Mouse (Mus musculus) right cerebral cortex, postnatal 25 days (tissue): ENCODE measurements around the gene Zfp110.
"Not testable (repeated sequence)": the region's sequence is repeated elsewhere in the genome, so short reads cannot be mapped to it uniquely, and the experiment has no call there.

ENCODE experiments used
- DNase-seq: peaks from one replicate; pipeline ENCODE4 v3.0.0; 2022

Gene Zfp110

DNA sequence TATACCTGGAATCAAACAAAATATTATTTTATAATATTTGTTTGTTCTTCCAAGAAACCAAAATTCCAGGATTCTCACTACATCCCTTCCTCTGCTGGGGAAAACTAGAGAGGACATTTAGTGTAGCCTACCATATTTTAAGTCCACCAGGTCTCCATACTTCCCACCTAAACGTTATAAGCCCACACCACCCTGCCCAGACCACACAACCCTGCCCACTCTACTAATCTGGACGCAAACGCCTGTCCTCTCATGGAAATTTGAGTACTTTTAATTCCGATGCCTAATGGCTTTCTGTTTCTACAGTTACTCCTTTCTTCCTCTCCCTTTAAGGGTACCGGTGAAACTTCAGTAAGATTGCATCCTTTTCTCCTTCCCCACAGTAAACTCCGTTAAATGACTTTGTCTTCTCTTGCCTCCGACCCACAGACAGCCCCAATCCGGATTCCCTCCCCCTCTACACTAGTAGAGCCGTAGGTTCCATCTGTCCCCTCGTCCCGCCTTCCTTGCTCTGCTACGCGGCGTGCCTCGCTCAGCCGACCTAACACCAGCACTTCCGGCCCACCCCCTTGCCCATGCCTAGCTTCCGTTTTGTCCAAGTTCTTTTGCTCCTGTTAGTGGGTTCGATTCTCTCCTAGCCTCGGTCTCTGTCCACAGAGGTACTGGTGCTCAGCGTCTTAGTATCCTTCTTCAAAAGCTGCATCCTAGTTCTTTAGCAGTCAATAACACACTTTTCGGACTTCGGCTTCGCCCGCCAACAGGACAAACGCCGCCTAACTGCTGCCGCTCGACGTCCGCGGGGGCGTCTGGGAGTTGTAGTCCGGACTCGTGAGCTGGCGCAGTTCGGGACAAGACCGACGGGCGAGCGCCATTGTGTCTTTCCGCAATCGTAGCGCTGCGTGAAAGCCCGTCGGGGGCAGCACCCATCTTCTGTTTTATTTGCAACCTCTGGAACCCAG, at the start of gene Zfp110:
TSS of gene Zfp110 (plus strand) at position 600 of the 959 bp plus-strand sequence.
- DNase-seq: peak; percentile 85

DNA sequence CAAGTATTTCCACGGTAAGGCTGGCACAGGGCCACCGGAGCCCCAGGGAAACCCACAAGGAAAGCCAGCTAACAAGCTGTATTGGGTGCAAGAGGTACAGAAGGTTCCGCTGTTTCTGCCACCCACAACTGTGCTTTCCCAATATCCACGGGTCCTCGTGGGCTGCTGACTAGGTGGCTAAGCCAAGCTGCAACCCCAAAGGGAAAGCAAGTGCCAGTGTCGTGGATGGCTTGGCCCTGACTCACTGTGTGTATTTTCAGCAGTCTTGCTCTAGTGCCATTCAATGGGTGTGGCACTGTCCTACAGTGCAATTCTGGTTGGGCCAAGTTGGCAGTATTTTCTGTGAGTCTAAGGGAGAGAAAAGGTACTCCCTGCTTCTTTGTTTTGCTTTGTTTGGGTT, 47.2 kb upstream of the Zfp110 start:
- no peak for DNase-seq

DNA sequence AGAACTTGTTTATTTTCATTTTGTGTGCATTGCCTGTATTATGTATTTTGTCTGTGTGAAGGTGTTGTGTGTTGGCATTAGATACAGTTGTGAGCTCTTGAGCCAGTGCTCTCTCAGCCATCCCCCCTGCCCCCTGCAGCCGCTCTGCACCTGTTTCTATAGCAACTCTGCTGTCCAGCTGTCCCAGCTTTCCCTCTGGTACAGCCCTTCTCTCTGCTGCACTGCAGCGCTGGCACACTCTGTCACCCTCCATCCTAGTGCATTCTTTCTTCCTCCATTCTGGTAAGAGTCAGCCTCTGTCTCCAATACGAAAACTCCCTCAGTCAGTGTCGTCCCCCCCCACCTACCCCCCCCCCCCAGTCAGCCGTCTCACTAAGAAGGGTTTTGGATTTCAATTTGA, 46.5 kb upstream of the Zfp110 start:
- no peak for DNase-seq

DNA sequence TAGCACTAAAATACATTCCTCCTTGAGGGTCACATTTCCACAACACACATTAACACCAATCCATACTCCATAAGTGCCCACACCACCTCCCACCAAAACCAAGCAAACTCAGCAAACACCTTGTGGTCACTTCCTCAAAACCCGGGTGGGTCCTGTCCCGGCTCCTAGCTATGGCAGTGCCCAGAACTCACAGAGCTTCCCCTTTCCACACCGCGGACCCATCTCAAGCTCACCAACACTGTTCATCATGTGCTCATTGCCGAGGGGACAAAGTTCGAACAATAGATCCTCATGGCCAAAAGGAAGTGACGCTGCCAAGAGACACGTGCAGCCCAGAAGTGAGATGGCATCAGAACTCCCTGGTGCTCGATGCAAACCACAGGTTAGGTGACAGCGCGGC, 41.9 kb upstream of the Zfp110 start:
- not testable (repeated sequence) for DNase-seq

DNA sequence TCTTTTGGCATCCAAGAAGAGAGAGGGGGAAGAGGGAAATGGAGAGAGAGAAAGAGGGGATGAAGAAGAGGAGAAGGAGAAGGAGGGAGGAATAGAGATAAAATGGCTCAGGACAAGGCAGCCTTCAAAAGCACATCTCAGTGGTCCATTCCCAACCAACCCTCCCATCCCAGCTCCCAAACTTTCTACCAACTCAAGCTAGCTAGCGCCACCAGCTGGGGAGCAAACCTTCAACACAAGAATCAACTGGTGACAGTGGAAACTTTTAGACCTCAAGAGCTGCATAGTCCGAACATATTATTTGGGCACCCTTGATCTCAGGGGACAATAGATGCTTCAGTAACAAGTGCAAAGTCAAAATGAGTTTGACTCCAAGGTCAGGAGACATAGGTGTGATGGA, 36.6 kb upstream of the Zfp110 start:
- no peak for DNase-seq

DNA sequence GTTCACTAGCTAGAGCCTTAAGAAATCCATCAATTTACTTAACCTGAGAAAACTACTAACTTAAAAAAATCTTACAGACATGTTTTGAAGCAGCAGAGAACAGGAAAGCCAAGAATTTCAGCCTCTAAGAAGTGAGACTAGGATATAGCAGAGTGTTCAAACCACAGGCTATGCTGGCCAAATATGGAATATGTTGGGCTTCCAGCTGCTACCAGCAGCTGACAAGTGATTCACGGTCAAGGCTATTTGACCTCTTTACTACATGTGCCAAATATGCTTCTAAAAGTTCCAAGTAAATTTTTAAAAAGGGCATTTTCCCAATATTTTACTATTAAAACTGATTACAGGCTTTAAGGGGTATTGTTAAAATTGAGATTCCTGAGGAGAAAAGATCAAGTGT, 35.0 kb upstream of the Zfp110 start:
- no peak for DNase-seq

DNA sequence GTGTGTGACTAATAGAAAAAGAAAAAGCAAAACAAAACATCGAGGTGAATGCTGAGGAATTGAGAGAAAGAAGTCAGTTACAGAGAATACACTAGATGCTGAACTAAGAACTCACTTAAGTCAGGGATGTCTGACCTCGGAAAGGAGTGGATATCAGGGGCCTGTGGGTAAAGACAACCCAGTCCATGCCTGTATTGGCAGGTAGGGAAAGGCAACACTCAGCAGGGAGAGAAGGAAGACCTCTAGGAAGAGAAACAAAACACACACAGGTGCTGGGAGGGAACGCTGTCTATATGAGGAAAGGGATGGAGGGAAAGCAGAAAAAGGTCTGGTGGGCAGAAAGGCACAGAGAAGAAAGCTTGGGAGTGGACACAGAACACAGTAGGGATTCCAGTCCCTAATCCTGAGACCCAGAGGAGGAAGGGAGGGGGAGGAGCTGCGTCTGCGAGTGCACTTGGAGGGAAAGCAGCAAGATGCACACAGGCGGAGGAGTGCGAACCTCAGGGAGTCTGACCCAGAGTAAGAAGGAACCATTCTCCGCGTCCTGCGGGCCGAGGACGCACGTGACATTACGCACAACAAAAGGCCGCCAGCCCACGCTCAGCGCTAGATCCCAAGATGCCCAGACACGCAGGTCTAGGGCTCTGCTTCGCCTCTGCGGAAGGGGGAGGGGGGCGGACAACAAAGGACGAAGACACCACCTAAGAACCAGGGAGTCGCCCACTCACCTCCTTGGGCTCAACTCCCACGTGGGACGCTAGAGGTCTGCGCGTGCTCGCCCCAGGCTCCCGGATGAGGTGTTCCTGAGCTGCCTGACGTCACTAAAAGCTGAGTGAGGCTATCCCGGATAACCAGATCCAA, 31.5 kb upstream of the Zfp110 start, which contains the start of gene Zscan18:
TSS of gene Zscan18 (minus strand) at position 770 of the 861 bp plus-strand sequence.
- DNase-seq: peak; percentile 86

DNA sequence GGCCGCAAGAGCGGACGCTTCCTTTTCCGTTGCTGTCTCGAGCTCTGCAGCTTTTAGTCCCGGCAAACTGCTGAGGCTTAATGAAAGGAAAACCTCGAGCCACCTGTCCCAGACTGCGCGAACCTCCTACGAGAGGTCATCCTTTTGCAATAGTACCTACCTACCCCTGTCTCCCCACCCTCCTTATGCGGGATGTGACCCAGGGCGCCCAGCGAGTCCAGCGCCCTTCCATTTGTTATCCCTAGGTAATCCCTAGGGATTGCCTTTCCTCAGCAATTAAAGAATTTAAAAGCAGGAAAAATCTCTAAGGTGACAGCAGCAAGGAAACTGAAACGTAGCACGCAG, 30.9 kb upstream of the Zfp110 start:
- no peak for DNase-seq

DNA sequence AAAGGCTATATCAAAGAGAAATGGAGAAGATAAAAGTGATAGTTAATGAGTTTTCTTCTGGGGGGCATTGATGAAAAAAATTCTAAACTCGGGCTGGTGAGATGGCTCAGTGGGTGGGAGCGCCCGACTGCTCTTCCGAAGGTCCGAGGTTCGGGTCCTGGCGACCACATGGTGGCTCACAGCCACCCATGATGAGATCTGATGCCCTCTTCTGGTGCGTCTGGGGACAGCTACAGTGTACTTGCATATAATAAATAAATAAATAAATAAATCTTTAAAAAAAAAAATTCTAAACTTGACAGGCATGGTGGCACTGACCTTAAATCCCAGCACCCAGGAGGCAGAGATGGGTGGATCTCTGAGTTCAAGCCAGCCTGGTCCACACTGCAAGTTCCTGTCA, 19.0 kb upstream of the Zfp110 start:
- DNase-seq: no peak

DNA sequence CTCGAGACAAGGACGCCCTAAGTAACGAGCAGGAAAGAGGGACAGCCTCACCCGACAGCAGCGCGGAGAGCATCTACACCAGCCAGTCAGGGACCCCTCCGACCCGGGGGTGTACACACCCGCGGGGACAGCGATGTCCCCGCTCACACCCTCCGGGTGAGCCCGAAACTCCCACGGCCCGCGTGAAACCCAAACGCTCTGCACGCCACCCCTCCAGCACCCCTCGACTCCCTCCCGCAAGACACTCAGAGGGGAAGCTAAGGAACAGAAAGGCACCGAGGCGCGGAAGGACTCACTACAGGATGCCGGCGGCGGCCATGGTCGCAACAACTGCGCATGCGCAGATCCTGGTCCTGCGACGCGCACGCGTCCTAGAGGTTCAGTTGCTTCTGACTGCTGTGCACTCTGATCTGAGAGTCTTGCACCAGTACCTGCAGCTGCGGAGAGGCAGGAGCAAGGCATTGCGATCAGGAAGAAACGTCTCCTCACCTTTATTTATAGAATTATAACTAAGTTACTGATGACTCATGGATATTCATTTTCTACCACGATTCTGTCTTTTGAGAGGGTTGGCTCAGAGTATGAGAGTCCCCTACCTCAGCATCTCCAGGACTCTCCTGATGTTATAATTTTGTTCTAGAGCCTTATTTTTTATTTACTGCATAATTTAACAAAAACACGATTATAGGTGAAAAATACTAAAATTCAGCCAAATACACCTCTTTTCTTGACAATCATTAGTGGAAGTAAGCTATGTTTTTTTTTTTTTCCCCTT, 15.9 kb upstream of the Zfp110 start, which contains the start of gene Zfp329:
TSS of gene Zfp329 (minus strand) at position 338 of the 775 bp plus-strand sequence.
- peak; percentile 95 for DNase-seq

DNA sequence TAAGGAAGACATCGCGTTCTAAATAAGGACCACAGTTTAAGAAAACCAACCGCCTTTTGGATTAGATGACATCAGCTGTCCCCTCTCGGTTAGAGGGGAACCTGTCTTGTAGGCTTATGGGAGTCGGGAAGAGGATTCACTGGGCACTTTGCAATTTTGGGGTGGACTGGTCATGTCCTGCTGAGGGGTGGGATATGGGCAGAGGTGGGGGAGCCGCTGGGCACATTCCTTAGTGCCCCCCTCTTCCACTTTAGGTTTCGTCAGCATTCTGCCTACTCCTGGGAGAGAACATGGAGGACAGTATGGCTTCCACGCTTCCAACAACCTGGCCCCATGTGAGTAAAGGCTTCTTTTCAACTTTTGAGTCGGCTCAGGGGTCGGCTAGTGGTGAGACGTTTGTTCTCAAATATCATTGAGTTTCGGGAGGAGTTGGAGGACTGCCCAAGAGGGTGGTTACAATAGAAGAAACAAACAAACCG, 671 bp downstream of the Zfp110 start:
- DNase-seq: no peak

DNA sequence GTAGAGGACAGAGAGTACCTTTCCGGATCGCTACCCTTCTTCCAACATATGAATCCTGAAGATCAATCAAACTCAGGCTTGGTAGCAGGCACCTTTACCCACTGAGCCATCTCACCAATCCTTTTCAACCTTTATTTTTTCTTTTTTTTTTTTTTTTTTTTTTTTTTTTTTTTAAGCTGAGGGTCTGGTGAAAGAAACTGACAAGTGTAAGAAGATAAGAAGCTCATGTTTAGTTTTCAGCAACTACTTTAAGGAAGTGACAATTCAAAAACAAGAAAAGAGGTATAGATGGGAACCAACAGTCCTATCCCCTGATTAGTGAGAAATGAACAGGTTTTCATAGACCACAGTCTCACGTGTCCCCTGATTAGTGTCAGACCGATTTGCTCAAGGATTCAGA, 1.2 kb downstream of the Zfp110 start:
- DNase-seq: no peak

DNA sequence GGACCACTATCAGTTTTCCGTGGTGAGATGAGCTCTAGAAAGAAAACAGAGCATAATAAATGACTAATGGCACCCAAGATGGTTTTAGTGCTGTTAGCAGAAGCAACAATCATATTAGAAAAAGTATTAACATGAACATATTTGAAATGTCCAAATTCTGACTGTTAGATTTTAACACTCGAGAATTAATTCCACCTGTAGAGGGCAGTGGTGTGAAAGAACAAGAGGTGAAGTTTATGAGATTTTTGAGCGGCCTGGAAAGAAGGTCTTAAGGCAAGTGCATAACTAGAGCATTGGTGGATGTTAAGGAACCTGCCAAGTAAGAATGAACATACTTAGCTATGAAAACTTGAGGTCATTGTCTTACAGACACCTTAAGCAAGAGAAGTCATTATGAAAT, 39.7 kb downstream of the Zfp110 start:
- no peak for DNase-seq

DNA sequence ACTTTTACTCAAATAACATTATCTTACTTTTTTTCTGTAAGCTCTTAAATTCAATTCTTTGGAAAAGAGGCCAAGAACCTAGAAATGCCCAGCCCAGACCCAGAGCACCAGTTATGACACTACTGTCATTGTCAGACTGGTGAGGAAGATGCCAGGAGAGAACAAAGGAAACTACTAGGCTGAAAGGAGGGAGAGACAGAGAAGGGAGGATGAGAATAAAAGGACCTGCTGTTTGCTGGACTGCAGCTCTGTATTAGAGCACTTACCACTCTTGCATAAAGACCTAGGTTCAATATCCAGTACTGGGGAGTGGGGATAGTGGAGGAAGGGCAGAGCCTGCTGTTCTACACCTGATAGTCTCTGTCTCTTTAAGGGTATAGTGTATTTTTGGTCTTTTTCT, 45.5 kb downstream of the Zfp110 start:
- no peak for DNase-seq

DNA sequence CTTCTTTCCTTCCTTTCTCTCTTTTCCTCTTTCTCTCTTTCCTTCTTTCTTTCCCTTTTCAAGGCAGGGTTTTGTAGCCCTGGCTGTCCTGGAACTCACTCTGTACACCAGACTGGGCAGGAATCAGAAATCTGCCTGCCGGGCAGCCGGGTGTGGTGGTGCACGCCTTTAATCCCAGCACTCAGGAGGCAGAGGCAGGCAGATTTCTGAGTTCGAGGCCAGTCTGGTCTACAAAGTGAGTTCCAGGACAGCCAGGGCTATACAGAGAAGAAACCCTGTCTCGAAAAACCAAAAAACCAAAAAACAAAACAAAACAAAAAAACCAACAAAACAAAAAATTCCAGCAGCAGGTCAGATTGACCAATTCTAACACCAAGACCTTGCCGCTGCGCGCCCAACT, 45.9 kb downstream of the Zfp110 start:
- DNase-seq: not testable (repeated sequence)

DNA sequence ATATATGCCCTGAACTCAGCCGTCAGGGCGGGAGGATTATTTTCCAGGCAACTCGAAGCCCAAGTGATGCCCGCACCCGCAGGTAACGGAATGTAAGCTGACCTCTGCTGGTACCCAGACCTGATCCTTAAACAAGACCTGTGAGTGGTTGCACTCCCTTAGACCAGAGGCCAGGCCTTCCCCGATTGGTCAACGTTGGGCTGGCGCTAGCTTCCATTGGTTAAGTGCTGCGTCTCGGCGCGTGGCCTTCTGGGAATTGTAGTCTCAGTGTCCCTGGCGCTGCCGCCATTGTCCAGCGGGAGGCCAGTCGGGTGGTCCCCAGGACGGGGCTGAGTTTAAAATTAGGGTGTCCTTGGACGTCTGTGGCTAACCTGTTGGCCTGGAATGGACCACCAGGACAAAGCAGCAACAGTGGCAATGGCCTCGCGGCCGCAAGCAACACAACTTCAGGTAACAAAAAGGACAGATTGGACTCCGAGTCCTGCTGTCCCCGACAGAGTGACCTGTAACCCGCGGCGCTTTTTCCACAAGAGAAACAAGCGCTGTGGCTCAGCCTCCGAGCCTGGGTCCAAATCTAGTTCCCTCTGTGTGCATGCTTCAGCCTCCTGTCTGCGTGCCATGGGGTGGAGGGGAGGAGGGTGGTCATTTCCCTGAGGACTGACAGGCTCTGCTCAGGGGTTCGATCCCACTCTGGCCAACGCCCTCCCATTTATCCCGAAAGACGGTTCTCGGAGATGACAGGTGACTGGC, 46.5 kb downstream of the Zfp110 start, which contains the start of gene Zfp128:
TSS of gene Zfp128 (plus strand) at position 267 of the 750 bp plus-strand sequence.
- peak; percentile 96 for DNase-seq

DNA sequence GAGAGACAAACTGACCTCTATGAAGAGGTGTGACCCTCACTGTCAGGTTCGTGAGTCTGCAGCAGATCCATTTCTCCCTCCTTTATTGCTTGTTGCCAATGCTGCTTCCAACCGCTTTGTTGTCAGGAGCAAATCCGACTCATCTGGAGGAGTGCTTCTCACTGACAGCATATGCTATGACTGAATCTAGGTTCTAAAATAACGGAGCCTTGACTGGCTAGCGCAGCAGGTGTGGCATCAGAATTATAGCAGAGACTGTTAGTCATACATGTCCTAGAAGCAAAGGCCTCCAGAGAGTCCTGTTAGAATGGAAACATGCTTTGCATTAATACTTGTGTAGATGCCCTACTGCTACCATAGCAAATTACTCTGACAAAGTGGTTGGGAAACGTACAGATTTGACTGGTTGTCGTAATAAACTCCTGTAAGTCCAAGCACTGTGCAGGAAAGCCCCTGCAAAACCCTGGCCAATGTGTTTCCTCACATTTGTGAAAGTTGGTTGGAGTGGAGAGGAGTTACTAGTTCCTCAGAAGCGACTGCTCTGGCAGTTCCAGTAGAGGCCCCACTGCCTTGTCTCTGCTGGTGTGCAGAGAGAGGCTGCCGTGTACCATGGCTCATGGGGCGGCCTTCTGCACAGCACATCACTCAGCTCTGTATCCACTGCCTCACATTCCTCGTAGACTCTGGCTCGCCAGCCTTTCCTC, 52.2 kb downstream of the Zfp110 start:
- no peak for DNase-seq

DNA sequence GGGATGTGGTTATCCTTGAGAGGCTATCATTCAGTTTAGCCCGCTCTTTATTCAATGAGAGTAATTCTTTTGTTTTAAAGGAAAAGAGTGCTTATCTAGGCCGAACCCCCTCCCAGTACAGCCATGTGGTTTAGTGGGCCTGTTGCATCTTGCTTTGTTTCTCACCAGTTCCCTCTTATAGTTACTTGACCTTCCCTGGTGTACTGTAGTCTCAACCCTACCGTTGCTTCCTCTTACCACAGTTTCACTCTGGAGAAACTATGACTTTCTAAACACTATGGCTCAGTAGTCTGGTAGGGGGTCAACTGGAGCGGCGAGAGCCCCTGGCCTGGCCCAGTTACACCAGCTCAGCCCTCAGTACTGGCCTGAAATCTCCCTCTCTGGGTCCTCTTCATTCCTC, 53.0 kb downstream of the Zfp110 start:
- no peak for DNase-seq

DNA sequence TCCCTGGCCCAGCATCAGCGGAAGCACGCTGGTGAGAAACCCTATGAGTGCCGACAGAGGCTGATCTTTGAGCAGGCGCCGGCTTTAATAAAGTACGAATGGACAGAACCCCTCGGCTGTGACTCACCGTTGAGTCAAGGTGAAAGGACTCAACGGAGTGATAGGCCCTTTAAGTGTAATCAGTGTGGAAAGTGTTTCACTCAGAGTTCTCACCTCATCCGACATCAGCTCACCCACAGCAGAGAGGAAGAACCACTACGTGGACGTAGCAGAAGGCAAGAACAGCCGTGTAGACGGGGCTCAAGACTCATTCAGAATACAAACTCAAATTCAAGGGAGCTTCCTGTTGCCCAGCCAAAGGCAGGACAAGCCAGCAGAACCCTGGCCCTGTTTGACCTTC, 56.4 kb downstream of the Zfp110 start:
- DNase-seq: no peak

DNA sequence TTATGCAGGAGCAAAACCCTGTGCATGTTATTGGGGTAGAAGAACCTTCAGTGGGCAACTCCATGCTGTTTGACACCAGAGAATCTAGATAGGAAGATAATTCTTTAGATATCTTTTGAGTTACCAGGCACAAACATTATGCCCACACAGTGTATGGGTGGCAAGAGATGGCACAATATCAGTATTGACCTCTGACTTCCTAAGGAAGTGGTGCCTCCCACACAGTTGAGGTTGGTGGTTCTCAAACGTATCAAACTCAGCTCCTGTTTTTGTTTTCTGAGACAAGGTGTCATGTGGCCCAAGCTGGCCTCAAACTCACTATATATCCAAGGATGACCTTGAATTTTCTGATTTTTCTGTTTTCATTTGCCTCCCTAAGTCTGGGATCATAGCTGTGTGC, 56.8 kb downstream of the Zfp110 start:
- no peak for DNase-seq
